Mouse (Mus musculus): ENCODE measurements around the gene Hus1. TPM values are rescaled to one million over a fixed set of nuclear protein-coding genes. Genes with fewer than 3 reads are reported as not detected.

Hus1 gene
- polyA plus RNA-seq, 1 experiment from 2014 or later: 22.6 TPM

DNA sequence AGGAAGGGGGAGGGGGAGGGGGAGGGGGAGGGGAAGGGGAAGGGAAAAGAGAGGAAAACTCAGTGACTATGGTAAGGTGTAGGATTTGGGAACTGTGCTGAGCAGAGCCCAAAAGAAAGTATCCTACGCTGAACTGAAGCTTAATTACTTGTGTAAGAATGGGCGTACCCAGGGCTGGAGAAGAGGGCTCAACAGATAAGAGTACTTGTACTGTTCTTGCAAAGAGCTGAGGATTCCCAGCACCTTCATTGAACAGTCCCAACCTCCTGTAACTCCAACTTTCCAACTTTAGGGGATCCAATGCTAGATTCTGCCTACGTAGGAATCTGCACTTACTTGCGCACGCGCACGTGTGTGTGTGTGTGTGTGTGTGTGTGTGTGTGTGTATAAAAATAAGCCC lies 42.9 kb downstream of the Hus1 start:
- H3K4me2 ChIP-seq: no peak overlapping the region
- no peak overlapping the region for H3K9ac ChIP-seq (ENCODE audit: low read length)
- H3K4me1 ChIP-seq (ENCODE audit: control insufficient read depth, insufficient read depth, low read length): no peaks in the 10 kb centered on the region
- no peaks in the 10 kb centered on the region for H3K9me3 ChIP-seq (ENCODE audit: control insufficient read depth, low read length)
- no peaks in the 10 kb centered on the region for H3K27me3 ChIP-seq (ENCODE audit: control insufficient read depth, insufficient read depth, low read length)
- DNase-seq (ENCODE audit: low spot score, missing footprints) (peak; percentile 57), ATAC-seq (ENCODE audit: low FRiP score) (no peak)
- WGBS: 92% methylated on average over 7 of the region's 7 CpGs
- no peak overlapping the region for H3K4me3 ChIP-seq (ENCODE audit: low read depth, low read length)
- H3K36me3 ChIP-seq (ENCODE audit: control insufficient read depth, insufficient read depth, low read length): no peaks in the 10 kb centered on the region
- no peak overlapping the region for H3K27ac ChIP-seq (ENCODE audit: low read depth, low read length)

DNA sequence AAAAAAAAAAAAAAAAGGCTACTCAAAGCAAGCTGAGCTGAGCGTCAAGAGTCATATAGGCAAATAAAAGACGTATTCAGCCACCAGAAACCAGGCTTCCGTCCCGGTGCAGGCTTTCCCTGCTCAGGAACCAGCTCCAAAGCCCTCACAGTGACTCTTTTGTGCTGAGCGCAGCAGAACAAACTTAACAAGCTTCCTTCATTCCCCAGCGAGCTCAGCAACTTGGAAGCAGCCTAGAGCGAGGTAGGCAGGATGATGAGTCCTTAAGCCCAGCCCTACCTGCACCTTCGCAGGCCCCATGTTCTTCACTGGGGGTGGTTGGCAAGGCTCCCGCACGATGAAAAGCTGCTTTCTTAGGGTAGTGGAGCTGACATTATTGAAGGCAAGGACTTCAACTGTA lies 52.4 kb downstream of the Hus1 start:
- WGBS: 68% methylated on average over 10 of the region's 10 CpGs
- H3K4me1 ChIP-seq (ENCODE audit: control insufficient read depth, insufficient read depth, low read length): no peaks in the 10 kb centered on the region
- H3K9me3 ChIP-seq (ENCODE audit: control insufficient read depth, low read length): no peaks in the 10 kb centered on the region
- H3K9ac ChIP-seq (ENCODE audit: low read length): no peak overlapping the region
- H3K4me3 ChIP-seq (ENCODE audit: low read depth, low read length): no peak overlapping the region
- ATAC-seq (ENCODE audit: low FRiP score) (no peak), DNase-seq (ENCODE audit: low spot score, missing footprints) (no peak)
- H3K4me2 ChIP-seq: no peak overlapping the region
- H3K27me3 ChIP-seq (ENCODE audit: control insufficient read depth, insufficient read depth, low read length): no peaks in the 10 kb centered on the region
- H3K27ac ChIP-seq (ENCODE audit: low read depth, low read length): no peak overlapping the region
- H3K36me3 ChIP-seq (ENCODE audit: control insufficient read depth, insufficient read depth, low read length): no peaks in the 10 kb centered on the region

GRCm38 (mm10) chr11:8958108-8958507 lies 52.9 kb downstream of the Hus1 start:
- no peaks in the 10 kb centered on the region for H3K36me3 ChIP-seq (ENCODE audit: control insufficient read depth, insufficient read depth, low read length)
- no peak overlapping the region for H3K9ac ChIP-seq (ENCODE audit: low read length)
- ATAC-seq (ENCODE audit: low FRiP score) (no peak), DNase-seq (ENCODE audit: low spot score, missing footprints) (no peak)
- WGBS: 76% methylated on average over 4 of the region's 4 CpGs
- H3K4me3 ChIP-seq (ENCODE audit: low read depth, low read length): no peak overlapping the region
- H3K9me3 ChIP-seq (ENCODE audit: control insufficient read depth, low read length): no peaks in the 10 kb centered on the region
- H3K4me1 ChIP-seq (ENCODE audit: control insufficient read depth, insufficient read depth, low read length): no peaks in the 10 kb centered on the region
- no peak overlapping the region for H3K27ac ChIP-seq (ENCODE audit: low read depth, low read length)
- H3K27me3 ChIP-seq (ENCODE audit: control insufficient read depth, insufficient read depth, low read length): no peaks in the 10 kb centered on the region
- H3K4me2 ChIP-seq: no peak overlapping the region

DNA sequence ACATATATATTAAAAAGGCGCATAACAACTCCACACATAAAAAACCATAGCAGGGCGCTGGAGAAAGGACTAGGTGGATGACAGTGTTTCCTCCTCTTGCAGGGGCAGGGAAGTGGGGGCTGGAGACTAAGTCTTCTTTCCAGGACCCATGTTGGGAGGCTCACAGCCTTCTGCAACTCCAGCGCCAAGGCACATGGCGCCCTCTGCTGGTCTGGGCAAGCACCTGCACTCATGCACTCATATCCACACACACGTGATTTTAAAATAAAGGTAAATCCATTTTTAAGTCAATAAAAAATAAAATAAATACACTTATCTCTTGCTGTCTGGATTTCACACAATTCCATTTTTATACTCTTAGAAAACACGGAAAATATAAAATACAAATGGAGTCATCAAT lies 54.0 kb downstream of the Hus1 start:
- H3K4me1 ChIP-seq (ENCODE audit: control insufficient read depth, insufficient read depth, low read length): no peaks in the 10 kb centered on the region
- H3K36me3 ChIP-seq (ENCODE audit: control insufficient read depth, insufficient read depth, low read length): no peaks in the 10 kb centered on the region
- no peaks in the 10 kb centered on the region for H3K9me3 ChIP-seq (ENCODE audit: control insufficient read depth, low read length)
- DNase-seq (ENCODE audit: low spot score, missing footprints) (no peak), ATAC-seq (ENCODE audit: low FRiP score) (no peak)
- H3K27ac ChIP-seq (ENCODE audit: low read depth, low read length): no peak overlapping the region
- no peak overlapping the region for H3K9ac ChIP-seq (ENCODE audit: low read length)
- WGBS: 67% methylated on average over 6 of the region's 6 CpGs
- no peak overlapping the region for H3K4me2 ChIP-seq
- H3K27me3 ChIP-seq (ENCODE audit: control insufficient read depth, insufficient read depth, low read length): no peaks in the 10 kb centered on the region
- H3K4me3 ChIP-seq (ENCODE audit: low read depth, low read length): no peak overlapping the region

DNA sequence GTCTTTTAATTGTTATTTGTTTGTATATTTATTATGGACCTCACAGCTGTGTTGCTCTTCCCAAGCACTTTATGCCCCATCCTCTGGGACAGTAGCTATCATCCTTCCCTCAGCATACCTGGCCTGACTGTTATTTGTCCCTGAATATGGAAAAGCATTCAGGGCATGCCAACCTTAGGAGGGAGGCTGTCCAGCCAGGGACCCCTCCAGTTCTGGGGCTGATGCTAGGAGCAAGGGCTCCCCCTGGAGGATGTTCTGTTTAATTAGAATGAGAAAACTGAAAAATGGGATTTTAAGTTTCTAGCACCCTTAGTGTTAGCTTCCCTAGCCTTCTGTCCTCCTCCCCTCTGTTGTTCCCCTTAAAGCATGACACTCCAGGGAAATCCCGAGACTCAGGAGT lies 55.3 kb downstream of the Hus1 start:
- ATAC-seq (ENCODE audit: low FRiP score): peak; percentile 72; the same call in 1 of the 2 replicates
- WGBS: 0% methylated on average over 1 of the region's 1 CpGs
- no peak overlapping the region for H3K27ac ChIP-seq (ENCODE audit: low read depth, low read length)
- H3K27me3 ChIP-seq (ENCODE audit: control insufficient read depth, insufficient read depth, low read length): no peaks in the 10 kb centered on the region
- no peaks in the 10 kb centered on the region for H3K36me3 ChIP-seq (ENCODE audit: control insufficient read depth, insufficient read depth, low read length)
- H3K4me2 ChIP-seq: no peak overlapping the region
- no peaks in the 10 kb centered on the region for H3K4me1 ChIP-seq (ENCODE audit: control insufficient read depth, insufficient read depth, low read length)
- no peak for DNase-seq (ENCODE audit: low spot score, missing footprints)
- H3K9me3 ChIP-seq (ENCODE audit: control insufficient read depth, low read length): no peaks in the 10 kb centered on the region
- H3K4me3 ChIP-seq (ENCODE audit: low read depth, low read length): no peak overlapping the region
- H3K9ac ChIP-seq (ENCODE audit: low read length): no peak overlapping the region

GRCm38 (mm10) chr11:8949765-8950430 lies 61.1 kb downstream of the Hus1 start:
- Histone ChIP-seq H3K36me3 (ENCODE audit: control insufficient read depth, insufficient read depth, low read length) (no peaks in the 10 kb centered on the region), H3K9me3 (ENCODE audit: control insufficient read depth, low read length) (no peaks in the 10 kb centered on the region), H3K4me2 (no peak overlapping the region), H3K27me3 (ENCODE audit: control insufficient read depth, insufficient read depth, low read length) (no peaks in the 10 kb centered on the region), H3K4me1 (ENCODE audit: control insufficient read depth, insufficient read depth, low read length) (no peaks in the 10 kb centered on the region), H3K4me3 (ENCODE audit: low read depth, low read length) (no peak overlapping the region), H3K9ac (ENCODE audit: low read length) (no peak overlapping the region), H3K27ac (ENCODE audit: low read depth, low read length) (no peak overlapping the region)
- DNase-seq (ENCODE audit: low spot score, missing footprints) (no peak), ATAC-seq (ENCODE audit: low FRiP score) (no peak)
- WGBS: 86% methylated on average over 6 of the region's 6 CpGs

DNA sequence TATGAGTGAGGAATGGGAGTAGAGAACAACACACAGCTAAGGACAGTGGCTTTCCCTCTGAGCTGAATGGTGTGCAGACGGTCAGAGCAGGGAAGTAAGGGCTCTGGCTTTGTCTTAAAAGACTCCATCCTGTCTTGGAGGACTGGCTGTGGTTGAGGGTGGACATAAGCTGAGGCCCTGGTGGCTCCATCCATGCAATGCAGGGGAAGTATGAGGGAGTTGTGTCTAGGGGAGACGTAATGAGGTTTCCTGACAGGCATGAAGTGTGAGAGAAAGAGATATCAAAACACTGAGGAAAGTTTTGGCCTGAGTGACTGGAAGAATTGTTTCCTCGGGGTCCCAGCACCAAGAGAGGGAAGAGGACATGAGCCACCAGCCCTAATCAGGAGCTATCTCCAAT lies 62.1 kb downstream of the Hus1 start:
- no peak overlapping the region for H3K4me2 ChIP-seq
- no peak overlapping the region for H3K9ac ChIP-seq (ENCODE audit: low read length)
- H3K4me1 ChIP-seq (ENCODE audit: control insufficient read depth, insufficient read depth, low read length): no peaks in the 10 kb centered on the region
- H3K27me3 ChIP-seq (ENCODE audit: control insufficient read depth, insufficient read depth, low read length): no peaks in the 10 kb centered on the region
- H3K27ac ChIP-seq (ENCODE audit: low read depth, low read length): no peak overlapping the region
- H3K9me3 ChIP-seq (ENCODE audit: control insufficient read depth, low read length): no peaks in the 10 kb centered on the region
- DNase-seq (ENCODE audit: low spot score, missing footprints): no peak
- H3K36me3 ChIP-seq (ENCODE audit: control insufficient read depth, insufficient read depth, low read length): no peaks in the 10 kb centered on the region
- 71% methylated on average over 3 of the region's 3 CpGs for WGBS
- no peak for ATAC-seq (ENCODE audit: low FRiP score)
- H3K4me3 ChIP-seq (ENCODE audit: low read depth, low read length): no peak overlapping the region

DNA sequence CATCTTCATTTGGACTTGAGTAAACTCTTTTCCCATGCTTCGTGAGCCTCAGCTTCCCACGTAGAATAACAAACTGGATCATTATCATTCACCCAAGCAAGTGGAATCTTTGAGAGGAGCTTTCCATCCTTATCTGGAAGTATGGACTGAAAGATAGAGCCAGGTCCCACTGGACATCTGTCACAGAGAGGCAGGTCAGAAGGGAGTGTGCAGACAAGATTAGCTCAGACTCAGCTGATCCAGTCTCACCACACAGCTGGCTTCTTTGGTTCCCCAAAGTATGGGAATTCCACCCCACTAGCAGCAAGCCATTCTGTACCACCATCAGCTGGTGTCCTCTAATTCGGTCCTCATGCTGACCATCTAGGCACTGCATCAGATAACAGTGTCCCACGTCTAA lies 66.9 kb downstream of the Hus1 start:
- no peak overlapping the region for H3K4me2 ChIP-seq
- no peaks in the 10 kb centered on the region for H3K27me3 ChIP-seq (ENCODE audit: control insufficient read depth, insufficient read depth, low read length)
- no peaks in the 10 kb centered on the region for H3K36me3 ChIP-seq (ENCODE audit: control insufficient read depth, insufficient read depth, low read length)
- H3K9me3 ChIP-seq (ENCODE audit: control insufficient read depth, low read length): no peaks in the 10 kb centered on the region
- H3K4me1 ChIP-seq (ENCODE audit: control insufficient read depth, insufficient read depth, low read length): no peaks in the 10 kb centered on the region
- H3K4me3 ChIP-seq (ENCODE audit: low read depth, low read length): no peak overlapping the region
- H3K27ac ChIP-seq (ENCODE audit: low read depth, low read length): no peak overlapping the region
- ATAC-seq (ENCODE audit: low FRiP score) (no peak), DNase-seq (ENCODE audit: low spot score, missing footprints) (no peak)
- WGBS: 84% methylated on average over 4 of the region's 4 CpGs
- H3K9ac ChIP-seq (ENCODE audit: low read length): no peak overlapping the region
